Mouse (Mus musculus): ENCODE data around the gene Gemin2.
A peak's percentile ranks its signal among the peaks of the same experiment; 100 is the strongest.

Gemin2 gene

DNA sequence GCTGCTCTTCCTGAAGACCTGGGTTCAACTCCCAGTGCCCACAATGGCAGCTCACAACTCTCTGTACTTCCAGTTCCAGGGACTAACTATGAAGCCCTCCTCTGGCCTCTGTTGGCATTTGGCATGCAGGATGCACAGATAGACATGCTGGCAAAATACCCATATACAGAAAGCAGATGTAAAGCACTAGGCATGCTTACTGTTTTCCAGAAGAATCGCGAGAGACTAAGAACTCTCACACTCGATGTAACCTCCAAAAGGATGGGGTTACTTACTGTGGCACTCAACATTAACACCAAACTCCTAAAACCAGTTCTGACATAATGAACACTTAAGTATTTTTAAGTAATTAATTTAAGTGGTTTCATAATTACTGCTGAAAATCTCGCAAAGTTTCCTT is 47.1 kb downstream of the Gemin2 start:
- no peak for DNase-seq

DNA sequence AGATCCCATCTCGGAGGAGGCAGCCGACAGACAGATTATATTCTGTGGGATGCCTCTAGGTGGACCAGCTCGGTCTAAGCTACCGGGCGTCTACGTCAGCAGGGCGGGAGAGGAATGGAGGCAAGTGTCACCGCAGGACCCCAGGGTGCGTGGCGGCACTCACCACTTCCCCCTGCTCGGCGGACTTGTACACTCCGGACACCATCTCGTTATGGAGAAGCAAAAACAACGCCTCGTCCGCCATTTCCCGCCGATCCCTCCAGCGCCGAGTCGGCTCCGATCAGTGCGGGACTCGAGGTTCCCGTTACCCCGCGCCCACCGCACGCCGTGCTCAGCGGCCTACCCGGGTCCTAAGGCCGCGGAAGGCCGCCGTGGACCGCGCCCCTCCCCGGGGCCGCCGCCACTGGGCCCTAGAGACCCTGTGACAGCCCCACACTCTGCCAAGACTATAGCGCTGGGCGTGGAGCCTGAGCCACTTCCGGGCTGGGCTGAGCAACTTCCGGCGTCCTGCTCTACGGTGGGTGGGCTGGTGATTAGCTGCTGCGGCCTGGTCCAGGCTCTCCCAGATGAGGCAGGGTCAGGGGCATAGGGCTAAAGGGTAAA is 47.9 kb downstream of the Gemin2 start, which contains the start of gene Trappc6b:
Trappc6b (minus strand) TSS at position 480 of the 603 bp plus-strand sequence.
- DNase-seq, result peak; percentile 75 to 76

DNA sequence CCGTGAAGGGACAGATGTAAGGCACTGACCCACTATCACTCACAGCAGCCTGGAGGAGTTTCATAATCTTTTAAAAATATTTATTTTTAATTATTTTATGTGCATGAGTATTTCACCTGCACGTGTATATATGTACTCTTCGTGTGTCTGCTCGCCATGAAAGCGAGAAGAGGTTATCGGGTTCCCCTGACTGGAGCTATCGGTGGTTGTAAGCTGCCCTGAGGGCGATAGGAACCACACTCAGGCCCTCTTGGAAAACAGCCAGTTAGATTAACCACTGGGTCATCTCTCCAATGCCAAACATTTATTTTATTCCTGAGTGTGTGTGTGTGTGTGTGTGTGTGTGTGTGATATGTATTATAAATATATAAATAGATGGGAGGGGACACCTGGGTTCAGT is 51.6 kb downstream of the Gemin2 start:
- no peak for DNase-seq

GRCm38 (mm10) chr12:59065776-59066175 is 52.6 kb downstream of the Gemin2 start:
- no peak for DNase-seq

GRCm38 (mm10) chr12:59066448-59067077 is 53.4 kb downstream of the Gemin2 start, which contains the start of gene Pnn:
Gene Pnn, plus strand, starts transcription at chr12:59066884.
- peak; percentile 96 to 97 for DNase-seq

GRCm38 (mm10) chr12:59067095-59067494 is 53.9 kb downstream of the Gemin2 start:
- DNase-seq, result no peak

GRCm38 (mm10) chr12:59068791-59069190 is 55.6 kb downstream of the Gemin2 start:
- DNase-seq, result no peak

DNA sequence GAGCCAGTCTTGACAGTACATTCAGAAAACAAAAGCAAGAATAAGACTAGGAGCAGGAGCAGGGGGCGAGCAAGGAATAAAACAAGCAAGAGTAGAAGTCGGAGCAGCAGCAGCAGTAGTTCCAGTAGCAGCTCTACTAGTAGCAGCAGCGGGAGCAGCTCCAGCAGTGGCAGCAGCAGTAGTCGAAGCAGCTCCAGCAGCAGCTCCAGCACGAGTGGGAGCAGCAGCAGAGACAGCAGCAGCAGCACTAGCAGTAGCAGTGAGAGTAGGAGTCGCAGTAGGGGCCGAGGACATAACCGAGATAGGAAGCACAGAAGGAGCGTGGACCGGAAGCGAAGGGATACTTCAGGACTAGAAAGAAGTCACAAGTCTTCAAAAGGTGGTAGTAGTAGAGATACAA is 59.1 kb downstream of the Gemin2 start:
- no peak for DNase-seq

GRCm38 (mm10) chr12:59074052-59074451 is 60.9 kb downstream of the Gemin2 start:
- no peak for DNase-seq

DNA sequence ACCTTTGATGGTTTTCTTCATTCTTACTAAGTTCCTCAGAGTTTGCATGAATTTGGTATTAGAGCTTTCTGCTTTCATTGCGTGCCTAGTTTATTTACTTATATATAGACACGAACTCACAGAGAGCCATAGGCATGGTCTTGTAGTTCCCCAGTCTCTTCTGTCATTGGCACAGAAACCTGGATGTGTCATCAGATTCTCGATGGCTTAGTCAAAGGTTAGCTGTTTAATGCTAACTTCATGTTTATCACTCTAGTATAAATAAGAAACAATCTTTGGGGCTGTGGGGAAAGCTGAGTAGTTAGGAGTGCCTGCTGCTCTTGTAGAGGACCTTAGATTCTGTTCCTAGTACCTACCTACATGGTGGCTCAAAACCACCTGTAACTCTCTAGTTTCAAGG is 63.8 kb downstream of the Gemin2 start:
- DNase-seq, result no peak

GRCm38 (mm10) chr12:59077883-59078282 is 64.7 kb downstream of the Gemin2 start:
- DNase-seq, result no peak

Measured in cerebellum, postnatal 36 days (tissue).